Mouse (Mus musculus): Measurements from ENCODE around the gene Ran. TPM values are rescaled to one million over a fixed set of nuclear protein-coding genes. Genes with fewer than 3 reads are reported as not detected.

Ran gene
- polyA plus RNA-seq, 1 experiment = 816 TPM

DNA sequence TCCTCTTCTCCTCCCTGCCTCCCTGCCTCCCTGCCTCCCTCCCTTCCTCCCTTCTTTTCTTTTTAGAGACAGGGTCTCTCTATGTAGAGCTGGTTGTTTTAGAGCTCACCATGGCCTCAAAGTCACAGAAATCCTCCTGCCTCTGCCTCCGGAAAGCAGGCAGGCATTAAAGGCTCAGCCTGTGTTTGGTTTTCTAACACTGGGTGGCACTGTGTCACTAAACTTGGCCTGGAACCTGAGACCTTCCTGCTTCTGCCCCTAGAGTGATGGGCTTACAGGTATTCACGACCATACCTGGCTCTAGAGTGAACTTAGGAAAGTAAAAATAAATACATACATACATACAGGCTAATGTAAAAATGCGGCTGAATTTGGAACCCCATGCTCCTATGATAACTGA, 32.0 kb downstream of the Ran start:
- H3K27me3 ChIP-seq (ENCODE audit: control insufficient read depth) = peaks cover 8% of the 10 kb centered on the region
- H3K36me3 ChIP-seq (ENCODE audit: control insufficient read depth) = no peaks in the 10 kb centered on the region
- H3K9me3 ChIP-seq (ENCODE audit: control insufficient read depth, low read length) = no peaks in the 10 kb centered on the region
- H3K4me3 ChIP-seq (replicated peaks) = no peak overlapping the region
- H3K4me1 ChIP-seq (ENCODE audit: control insufficient read depth) = no peaks in the 10 kb centered on the region
- TF ChIP-seq TAL1 (IDR thresholded peaks at IDR 0.05; ENCODE audit: low read length) (no peak), GATA1 (IDR thresholded peaks at IDR 0.05; ENCODE audit: low read length) (no peak)

DNA sequence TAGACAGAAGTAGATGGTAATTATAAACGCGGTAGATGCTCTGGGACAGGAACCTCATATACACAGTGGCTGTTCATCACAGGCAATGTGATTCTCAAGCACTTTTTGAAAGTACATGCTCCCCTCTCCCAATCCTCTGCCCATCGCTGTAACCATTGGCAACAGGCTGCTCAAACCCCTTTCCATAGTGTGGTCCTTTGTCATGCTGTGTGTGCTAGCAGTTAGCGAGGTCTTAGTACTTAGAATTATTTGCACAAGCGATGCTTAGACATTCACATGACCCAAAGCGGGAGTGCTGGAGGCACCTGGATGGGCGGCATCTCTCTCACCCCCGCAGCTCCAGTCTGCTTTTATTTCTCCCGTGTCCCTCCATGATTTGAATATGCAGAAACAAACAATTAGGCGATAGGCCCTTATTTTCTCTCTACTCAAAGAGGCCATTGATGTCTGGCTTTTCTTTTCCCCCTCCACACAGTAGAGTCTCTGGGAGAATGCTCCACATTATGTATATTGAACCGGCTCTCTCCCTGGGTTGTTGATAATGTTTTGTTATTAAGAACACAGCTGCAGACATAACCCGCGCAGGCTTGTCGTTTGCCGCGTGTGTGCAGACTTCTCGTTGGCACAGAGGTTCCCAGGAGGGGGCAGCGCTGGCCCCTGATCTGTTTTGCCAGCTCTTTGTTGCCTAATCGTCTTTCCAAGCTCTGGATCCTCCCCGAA, 32.9 kb downstream of the Ran start:
- Histone ChIP-seq H3K9me3 (ENCODE audit: control insufficient read depth, low read length) (no peaks in the 10 kb centered on the region), H3K27me3 (ENCODE audit: control insufficient read depth) (peaks cover 6% of the 10 kb centered on the region), H3K36me3 (ENCODE audit: control insufficient read depth) (no peaks in the 10 kb centered on the region), H3K4me1 (ENCODE audit: control insufficient read depth) (no peaks in the 10 kb centered on the region), H3K4me3 (replicated peaks) (no peak overlapping the region)
- TF ChIP-seq GATA1 (IDR thresholded peaks at IDR 0.05; ENCODE audit: low read length) = no peak
- TF ChIP-seq TAL1 (IDR thresholded peaks at IDR 0.05; ENCODE audit: low read length) = no peak

DNA sequence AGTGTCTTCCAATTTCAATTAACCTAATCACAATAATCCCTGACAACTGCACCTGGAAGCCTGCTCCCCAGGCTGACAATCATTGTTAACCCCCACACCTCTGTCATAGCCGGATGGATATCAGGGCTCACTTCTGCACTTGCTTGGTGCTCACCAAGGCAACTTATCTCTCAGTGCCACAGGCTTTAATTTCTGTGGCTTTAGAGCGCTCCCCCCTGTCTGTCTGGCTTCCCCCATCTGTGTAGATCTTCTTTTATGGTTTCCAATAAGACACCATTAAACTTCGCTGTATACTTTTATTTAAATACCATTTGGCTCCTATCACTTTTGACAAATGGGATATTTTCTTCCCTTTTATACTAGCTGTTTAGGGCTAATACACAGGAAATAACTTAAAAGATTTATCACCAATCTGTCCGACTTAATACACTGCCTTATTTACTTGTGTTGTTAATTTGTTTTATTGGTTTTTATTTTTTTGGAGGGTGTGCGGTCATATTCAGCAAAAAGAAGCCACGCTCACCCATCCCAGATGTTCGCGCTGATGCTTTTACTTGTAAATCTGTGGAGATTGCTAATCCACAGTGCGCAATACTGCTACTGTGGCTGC, 34.9 kb downstream of the Ran start:
- no peaks in the 10 kb centered on the region for H3K4me1 ChIP-seq (ENCODE audit: control insufficient read depth)
- TF ChIP-seq GATA1 (IDR thresholded peaks at IDR 0.05; ENCODE audit: low read length) (no peak), TAL1 (IDR thresholded peaks at IDR 0.05; ENCODE audit: low read length) (no peak)
- H3K4me3 ChIP-seq (replicated peaks) = no peak overlapping the region
- H3K9me3 ChIP-seq (ENCODE audit: control insufficient read depth, low read length) = no peaks in the 10 kb centered on the region
- H3K36me3 ChIP-seq (ENCODE audit: control insufficient read depth) = no peaks in the 10 kb centered on the region
- H3K27me3 ChIP-seq (ENCODE audit: control insufficient read depth) = peaks cover 6% of the 10 kb centered on the region

DNA sequence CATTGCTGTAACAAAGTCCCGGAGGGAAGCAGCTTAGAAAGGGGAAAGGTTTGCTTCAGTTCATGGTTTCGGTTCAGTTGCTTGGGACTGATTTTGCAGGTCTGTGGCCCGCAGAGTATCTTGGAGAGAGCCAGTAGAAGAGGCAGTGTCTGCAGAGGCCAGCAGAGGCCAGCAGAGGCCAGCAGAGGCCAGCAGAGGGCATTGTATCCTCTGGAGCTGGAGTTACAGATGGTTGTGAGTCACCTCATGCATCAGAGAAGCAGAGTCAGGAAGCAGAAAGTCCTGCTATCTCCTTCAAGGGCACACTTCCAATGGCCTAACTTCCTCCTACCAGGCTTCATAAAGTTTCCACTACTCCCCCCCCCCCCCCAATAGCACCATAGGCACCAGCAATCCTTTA, 39.2 kb downstream of the Ran start:
- Histone ChIP-seq H3K36me3 (ENCODE audit: control insufficient read depth) (no peaks in the 10 kb centered on the region), H3K9me3 (ENCODE audit: control insufficient read depth, low read length) (no peaks in the 10 kb centered on the region), H3K4me1 (ENCODE audit: control insufficient read depth) (no peaks in the 10 kb centered on the region), H3K27me3 (ENCODE audit: control insufficient read depth) (no peaks in the 10 kb centered on the region; the same call in 1 of the 2 replicates), H3K4me3 (replicated peaks) (no peak overlapping the region)
- TF ChIP-seq GATA1 (IDR thresholded peaks at IDR 0.05; ENCODE audit: low read length) (no peak), TAL1 (IDR thresholded peaks at IDR 0.05; ENCODE audit: low read length) (no peak)

DNA sequence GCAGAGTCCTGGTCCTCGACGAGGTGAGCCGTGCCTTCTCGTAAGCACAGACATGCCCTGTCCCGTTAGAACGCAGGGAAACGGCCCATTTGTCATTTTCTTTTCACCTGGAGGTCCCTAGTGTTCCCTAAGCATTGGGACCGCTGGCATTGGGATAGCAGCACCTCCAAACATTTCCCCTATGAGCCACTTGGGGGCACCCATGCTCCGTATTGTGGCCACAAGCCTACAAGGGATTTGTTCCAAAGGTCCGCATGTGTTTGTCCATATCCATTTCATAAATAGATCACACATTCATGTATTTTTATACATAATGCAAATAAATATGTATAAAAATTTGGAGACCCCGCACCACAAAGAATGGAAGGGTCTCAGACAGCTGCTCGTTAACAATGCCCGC, 41.7 kb downstream of the Ran start:
- TF ChIP-seq GATA1 (IDR thresholded peaks at IDR 0.05; ENCODE audit: low read length) (no peak), TAL1 (IDR thresholded peaks at IDR 0.05; ENCODE audit: low read length) (no peak)
- H3K4me1 ChIP-seq (ENCODE audit: control insufficient read depth) = peaks cover 9% of the 10 kb centered on the region
- H3K4me3 ChIP-seq (replicated peaks) = no peak overlapping the region
- H3K36me3 ChIP-seq (ENCODE audit: control insufficient read depth) = no peaks in the 10 kb centered on the region
- H3K27me3 ChIP-seq (ENCODE audit: control insufficient read depth) = no peaks in the 10 kb centered on the region; the same call in 1 of the 2 replicates
- no peaks in the 10 kb centered on the region for H3K9me3 ChIP-seq (ENCODE audit: control insufficient read depth, low read length)

DNA sequence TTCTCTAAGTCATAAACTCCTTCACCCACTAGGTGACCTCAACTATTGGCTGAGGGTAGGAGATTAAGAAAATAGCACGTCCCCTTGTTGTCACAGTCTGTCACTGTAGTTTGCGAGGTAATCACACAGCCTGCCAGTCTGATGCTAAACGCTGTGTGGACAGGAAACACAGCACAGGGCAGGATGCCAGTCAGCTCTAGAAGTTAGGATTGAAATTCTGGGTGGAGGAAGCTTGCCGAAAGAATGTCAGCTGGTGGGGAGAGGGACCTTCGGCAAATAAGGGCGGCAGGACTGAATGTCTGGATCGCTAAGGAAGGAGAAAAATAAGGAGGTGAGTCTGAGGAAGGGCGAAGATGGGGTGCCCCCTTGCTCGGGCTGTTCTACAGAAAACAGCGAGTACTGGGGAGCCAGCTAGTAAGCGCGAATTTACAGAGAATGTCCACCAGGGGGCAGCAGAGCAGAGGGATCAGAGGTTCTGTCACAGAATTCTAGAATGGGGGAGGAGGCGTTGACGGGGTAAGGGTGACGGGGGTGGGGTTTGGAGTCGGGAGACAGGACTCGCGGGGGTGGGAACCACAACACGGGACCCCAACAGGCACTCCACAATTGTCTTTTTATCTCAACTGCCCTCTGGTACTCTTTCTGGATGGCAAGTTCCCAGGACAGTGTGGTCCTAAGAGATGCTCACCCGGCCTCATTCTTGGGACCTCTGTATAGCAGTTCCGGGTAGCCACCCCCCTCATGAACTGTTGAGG, 43.3 kb downstream of the Ran start:
- Histone ChIP-seq H3K4me3 (replicated peaks) (no peak overlapping the region), H3K9me3 (ENCODE audit: control insufficient read depth, low read length) (no peaks in the 10 kb centered on the region), H3K27me3 (ENCODE audit: control insufficient read depth) (no peaks in the 10 kb centered on the region), H3K36me3 (ENCODE audit: control insufficient read depth) (no peaks in the 10 kb centered on the region), H3K4me1 (ENCODE audit: control insufficient read depth) (peaks cover 9% of the 10 kb centered on the region)
- TF ChIP-seq TAL1 (IDR thresholded peaks at IDR 0.05; ENCODE audit: low read length) (no peak), GATA1 (IDR thresholded peaks at IDR 0.05; ENCODE audit: low read length) (no peak)

DNA sequence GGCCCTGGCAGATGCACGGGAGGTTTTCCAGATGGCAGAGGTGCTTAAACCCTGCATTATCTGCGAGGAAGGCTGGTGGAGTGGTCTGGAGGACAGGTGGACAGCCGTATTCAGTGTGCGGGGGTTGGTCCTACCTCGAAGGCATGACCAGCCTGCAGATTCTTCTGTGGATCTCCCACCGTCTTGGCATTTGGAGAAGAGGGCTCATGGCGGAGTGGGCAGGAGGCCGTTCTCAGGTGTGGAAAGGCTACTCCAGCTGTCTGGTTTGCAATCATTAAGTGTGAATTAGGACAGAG, 43.9 kb downstream of the Ran start:
- H3K4me1 ChIP-seq (ENCODE audit: control insufficient read depth) = peaks cover 9% of the 10 kb centered on the region
- H3K9me3 ChIP-seq (ENCODE audit: control insufficient read depth, low read length) = no peaks in the 10 kb centered on the region
- no peak overlapping the region for H3K4me3 ChIP-seq (replicated peaks)
- no peak for TF ChIP-seq TAL1 (IDR thresholded peaks at IDR 0.05; ENCODE audit: low read length)
- H3K27me3 ChIP-seq (ENCODE audit: control insufficient read depth) = no peaks in the 10 kb centered on the region
- no peaks in the 10 kb centered on the region for H3K36me3 ChIP-seq (ENCODE audit: control insufficient read depth)

DNA sequence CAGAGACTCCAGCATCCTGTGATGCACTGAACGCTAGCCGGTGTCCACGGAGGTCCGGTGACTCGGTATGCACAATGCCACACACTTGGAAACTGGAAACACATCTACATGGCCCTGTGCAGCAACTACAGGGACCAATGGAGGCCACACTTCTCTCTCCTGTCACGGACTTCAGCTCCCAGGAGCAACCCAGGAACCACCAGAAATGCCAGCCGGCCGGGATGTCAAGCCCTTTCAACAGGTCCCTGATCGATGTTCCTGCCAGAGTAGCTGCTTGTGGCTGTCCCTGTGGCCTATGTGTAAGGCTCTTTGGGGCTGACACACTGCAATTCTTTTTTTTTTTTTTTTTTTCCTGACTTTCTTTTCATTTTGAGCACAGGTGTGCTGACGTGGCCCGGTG, 44.3 kb downstream of the Ran start:
- no peaks in the 10 kb centered on the region for H3K27me3 ChIP-seq (ENCODE audit: control insufficient read depth)
- no peaks in the 10 kb centered on the region for H3K9me3 ChIP-seq (ENCODE audit: control insufficient read depth, low read length)
- H3K36me3 ChIP-seq (ENCODE audit: control insufficient read depth) = no peaks in the 10 kb centered on the region
- H3K4me1 ChIP-seq (ENCODE audit: control insufficient read depth) = peaks cover 9% of the 10 kb centered on the region
- TF ChIP-seq TAL1 (IDR thresholded peaks at IDR 0.05; ENCODE audit: low read length) (no peak), GATA1 (IDR thresholded peaks at IDR 0.05; ENCODE audit: low read length) (no peak)
- no peak overlapping the region for H3K4me3 ChIP-seq (replicated peaks)

DNA sequence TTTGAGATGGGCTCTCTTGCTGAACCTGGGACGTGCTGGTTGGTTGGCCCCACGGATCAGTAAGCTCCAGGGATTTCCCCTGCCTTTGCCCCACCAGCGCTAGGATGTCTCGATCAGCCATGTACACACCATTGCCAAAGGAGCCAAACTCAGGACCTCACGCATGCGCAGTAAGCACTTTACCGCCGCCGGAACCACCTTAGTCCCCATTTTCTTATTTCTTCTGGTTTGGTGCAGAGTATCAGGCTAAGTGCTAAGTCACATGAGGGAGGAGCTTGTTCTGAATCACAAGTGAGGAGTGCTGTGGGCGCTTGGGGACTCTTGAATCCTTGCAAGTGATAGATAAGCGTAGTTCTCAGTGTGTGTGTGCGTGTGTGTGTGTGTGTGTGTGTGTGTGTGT, 45.4 kb downstream of the Ran start:
- Histone ChIP-seq H3K4me1 (ENCODE audit: control insufficient read depth) (peaks cover 9% of the 10 kb centered on the region), H3K27me3 (ENCODE audit: control insufficient read depth) (no peaks in the 10 kb centered on the region), H3K36me3 (ENCODE audit: control insufficient read depth) (no peaks in the 10 kb centered on the region), H3K9me3 (ENCODE audit: control insufficient read depth, low read length) (no peaks in the 10 kb centered on the region), H3K4me3 (replicated peaks) (no peak overlapping the region)
- TF ChIP-seq GATA1 (IDR thresholded peaks at IDR 0.05; ENCODE audit: low read length) (no peak), TAL1 (IDR thresholded peaks at IDR 0.05; ENCODE audit: low read length) (no peak)
